Mouse (Mus musculus) Patski (cell line): ENCODE measurements around the gene Sgsm2. TPM values are rescaled to one million over a fixed set of nuclear protein-coding genes. Genes with fewer than 3 reads are reported as not detected.

Experiments
- ATAC-seq: fragments of 100-300 bp; one replicate; pipeline ENCODE4 v1.8.0; 2021
- CTCF ChIA-PET: fragments of 350-600 bp; sonication (Branson Sonifier 250); formaldehyde crosslinking; loops from one replicate; lab custom pipeline; 2022; ENCODE audit warnings: inconsistent platforms; lab: Charles Lee
- POLR2A ChIA-PET: fragments of 350-600 bp; sonication (Branson Sonifier 250); formaldehyde crosslinking; loops from one replicate; lab custom pipeline; 2022; ENCODE audit warnings: antibody characterized with exemption, inconsistent platforms; lab: Charles Lee
- DNase-seq: peaks from one replicate; pipeline ENCODE4 v3.0.0-alpha.2; 2011; ENCODE audit warnings: low read depth, low spot score
- H3K27me3 ChIP-seq: fragments of 371-371 bp; one replicate; pipeline ENCODE4 v1.5.1; 2021
- CTCF ChIP-seq: fragments of 100-300 bp; IDR thresholded peaks from one replicate; pipeline ENCODE4 v1.5.1; 2021
- in situ Hi-C: fragments of 300-500 bp; cut with MboI; formaldehyde crosslinking; loops from 3 replicates; pipeline ENCODE4 v1.11.1; 2018; ENCODE audit warnings: low pct_unique_long_range_greater_than_20kb, mixed read lengths
- polyA plus RNA-seq: library from polyadenylated mRNA; unstranded; gene quantifications from one replicate; pipeline ENCODE4 v1.2.3, GENCODE M21; 2021

The Sgsm2 gene
- polyA plus RNA-seq, 1 experiment from 2014 or later = 27.0 TPM

DNA sequence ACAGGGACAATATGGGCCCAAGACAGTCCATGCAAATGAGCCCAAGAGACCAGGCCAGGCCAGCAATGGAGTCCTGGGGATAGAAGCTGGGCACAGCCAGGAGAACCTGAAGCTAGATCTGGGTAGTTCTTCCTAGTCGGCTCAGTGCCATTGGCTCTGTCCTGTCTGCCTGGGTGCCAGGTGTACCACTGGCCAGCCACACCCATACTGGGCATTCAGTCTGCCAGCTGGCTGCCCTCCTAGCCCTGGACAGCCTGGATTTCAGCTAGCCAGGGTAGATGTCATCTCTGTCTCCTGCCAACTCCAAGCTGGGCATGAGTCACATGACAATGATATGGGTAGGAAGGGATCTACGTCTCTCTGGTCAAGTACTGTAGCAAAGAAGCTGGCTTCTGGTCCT is 29.7 kb downstream of the Sgsm2 start:
- ATAC-seq = no peak
- TF ChIP-seq CTCF = no peak
- H3K27me3 ChIP-seq = no peaks in the 10 kb centered on the region
- ChIA-PET POLR2A (interaction anchor here (1.2 kb wide), 1 partner anchor 30 kb away, joined by 3 read pairs; the partner anchor contains the start of gene Sgsm2), CTCF (interaction anchor here (1.2 to 1.7 kb wide), 3 partner anchors 9 to 46 kb away, joined by 4 read pairs; no protein-coding TSS in a partner anchor)
- no peak for DNase-seq
- in situ Hi-C loops = no loop called here

DNA sequence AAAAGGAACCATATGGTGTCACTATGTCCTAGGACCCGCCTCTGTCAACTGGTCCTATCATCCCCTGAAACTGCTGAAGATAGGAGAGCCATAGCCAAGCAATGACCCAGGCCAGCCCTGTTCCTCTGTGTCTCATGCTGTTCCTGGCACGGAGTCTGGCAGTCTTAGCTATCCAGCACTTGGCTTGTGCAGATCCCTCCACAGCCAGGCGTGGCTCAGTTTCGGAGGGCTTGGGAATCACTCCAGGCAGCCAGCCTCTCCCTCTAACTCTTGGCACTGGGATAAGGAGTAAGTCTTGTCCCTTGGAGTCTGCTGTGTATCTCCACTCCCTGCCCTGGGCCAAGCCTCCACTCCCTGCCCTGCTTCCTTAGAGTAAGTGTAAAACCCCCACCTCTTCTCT is 30.2 kb downstream of the Sgsm2 start:
- DNase-seq (no peak), ATAC-seq (no peak)
- H3K27me3 ChIP-seq = no peaks in the 10 kb centered on the region
- CTCF ChIA-PET = interaction anchor here (1.2 to 1.7 kb wide), 2 partner anchors 8 to 10 kb away, joined by 4 read pairs; no protein-coding TSS in a partner anchor
- POLR2A ChIA-PET = interaction anchor here (0.5 to 0.7 kb wide), 2 partner anchors 29 to 39 kb away, joined by 3 to 4 read pairs; no protein-coding TSS in a partner anchor
- in situ Hi-C loops = no loop called here
- TF ChIP-seq CTCF = no peak

DNA sequence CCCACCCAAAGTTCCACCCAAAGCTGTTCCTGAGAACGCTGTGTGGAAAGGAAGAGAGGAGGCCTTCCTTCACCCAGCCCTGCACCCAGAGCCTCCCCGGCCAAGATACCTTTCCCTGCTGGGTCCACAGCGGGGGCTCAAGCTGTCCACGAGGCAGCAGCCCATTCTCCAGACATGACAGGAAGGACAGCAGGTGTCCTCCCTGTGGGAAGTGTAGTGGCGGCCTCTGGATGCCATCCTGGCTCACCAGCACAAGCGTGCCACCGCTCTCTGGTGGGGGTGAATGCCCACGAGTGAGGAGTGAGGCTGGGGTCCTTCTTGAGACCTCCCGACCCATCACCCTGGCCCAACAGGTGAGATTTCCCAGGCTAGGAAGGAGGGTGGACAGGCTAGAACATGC is 31.6 kb downstream of the Sgsm2 start:
- no peak for TF ChIP-seq CTCF
- DNase-seq (no peak), ATAC-seq (no peak)
- in situ Hi-C loops = no loop called here
- no peaks in the 10 kb centered on the region for H3K27me3 ChIP-seq
- ChIA-PET POLR2A (no interaction called here), CTCF (no interaction called here)

DNA sequence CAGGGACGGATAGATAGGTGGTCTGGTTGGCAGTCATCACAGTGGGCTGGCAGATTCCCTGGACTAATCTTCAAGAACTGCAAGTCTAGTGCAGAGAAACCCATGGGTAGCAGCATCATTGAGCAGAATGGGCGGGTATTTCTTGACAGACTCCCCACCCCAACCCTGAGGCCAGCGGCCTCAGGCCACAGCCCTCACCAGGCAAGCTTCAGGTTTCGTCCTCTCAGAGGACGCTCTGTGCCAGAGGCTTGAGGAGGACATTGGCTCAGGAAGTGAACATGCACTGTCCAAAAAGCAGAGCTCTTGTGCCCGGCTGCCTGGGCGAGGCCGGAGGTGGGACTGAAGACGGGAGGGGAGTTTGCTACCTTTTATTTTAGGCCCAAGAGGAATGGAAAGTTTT is 32.4 kb downstream of the Sgsm2 start:
- ATAC-seq (no peak), DNase-seq (no peak)
- POLR2A ChIA-PET = no interaction called here

DNA sequence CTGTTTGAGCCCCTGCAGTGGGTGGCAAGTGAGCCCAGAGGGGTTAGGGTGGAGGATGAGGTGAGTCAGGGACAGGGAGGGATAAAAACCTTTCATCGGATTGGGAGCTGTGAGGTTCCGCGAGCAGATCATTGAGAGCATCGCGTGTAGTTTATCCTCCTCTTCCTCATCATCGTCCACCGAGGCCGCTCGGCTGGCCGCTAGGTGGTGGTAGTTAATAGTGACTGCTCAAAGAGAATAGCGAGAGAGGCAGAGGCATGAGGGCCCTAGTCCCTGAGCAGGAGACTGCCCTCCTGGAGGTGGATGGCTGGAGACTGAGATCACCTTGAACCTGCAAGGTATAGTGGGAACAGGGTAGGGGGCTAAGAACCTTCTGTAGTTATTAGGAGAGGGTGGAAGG is 33.4 kb downstream of the Sgsm2 start:
- no peak for TF ChIP-seq CTCF
- no peaks in the 10 kb centered on the region for H3K27me3 ChIP-seq
- in situ Hi-C loops = no loop called here
- CTCF ChIA-PET = interaction anchor here (0.7 to 1.8 kb wide), 5 partner anchors 8 to 39 kb away, joined by 3 to 4 read pairs (median 3); no protein-coding TSS in a partner anchor
- POLR2A ChIA-PET = interaction anchor here (0.9 kb wide), 1 partner anchor 62 kb away, joined by 3 read pairs; the partner anchor contains the start of genes Smg6 and Srr
- DNase-seq (no peak), ATAC-seq (no peak)

More for the DNA sequence above, 32.4 kb downstream of the Sgsm2 start:
- in situ Hi-C loops = no loop called here
- TF ChIP-seq CTCF = no peak
- CTCF ChIA-PET = interaction anchor here (1.2 to 1.8 kb wide), 3 partner anchors 10 to 40 kb away, joined by 3 to 4 read pairs (median 3); no protein-coding TSS in a partner anchor
- no peaks in the 10 kb centered on the region for H3K27me3 ChIP-seq

DNA sequence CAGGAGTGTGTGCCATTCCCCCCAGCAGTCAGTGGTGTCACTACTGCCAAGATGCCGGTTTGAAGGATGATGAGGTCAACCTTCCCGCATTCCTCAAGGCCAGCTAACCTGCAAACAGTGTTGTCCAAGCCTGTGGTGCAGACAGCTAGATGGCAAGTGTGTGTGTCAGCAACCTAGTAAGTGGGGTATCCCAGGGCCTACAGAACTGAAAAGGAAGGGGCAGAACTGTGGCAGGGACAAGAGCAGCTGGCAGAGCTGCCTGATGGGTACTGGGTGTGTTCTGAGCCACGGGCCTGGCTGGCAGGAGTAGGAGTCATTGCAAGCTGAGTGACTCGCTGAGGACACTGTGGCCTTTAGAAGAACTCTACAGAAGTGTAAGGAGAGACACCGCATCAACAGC is 34.7 kb downstream of the Sgsm2 start:
- CTCF ChIA-PET = interaction anchor here (1.2 to 1.7 kb wide), 5 partner anchors 9 to 68 kb away, joined by 3 to 7 read pairs (median 3); no protein-coding TSS in a partner anchor
- peak; percentile 84 for ATAC-seq
- in situ Hi-C loops = no loop called here
- POLR2A ChIA-PET = interaction anchor here (1.2 to 1.3 kb wide), 2 partner anchors 13 to 35 kb away, joined by 3 to 4 read pairs; partner anchors contain the start of gene Sgsm2
- no peak for TF ChIP-seq CTCF
- no peaks in the 10 kb centered on the region for H3K27me3 ChIP-seq
- no peak for DNase-seq

DNA sequence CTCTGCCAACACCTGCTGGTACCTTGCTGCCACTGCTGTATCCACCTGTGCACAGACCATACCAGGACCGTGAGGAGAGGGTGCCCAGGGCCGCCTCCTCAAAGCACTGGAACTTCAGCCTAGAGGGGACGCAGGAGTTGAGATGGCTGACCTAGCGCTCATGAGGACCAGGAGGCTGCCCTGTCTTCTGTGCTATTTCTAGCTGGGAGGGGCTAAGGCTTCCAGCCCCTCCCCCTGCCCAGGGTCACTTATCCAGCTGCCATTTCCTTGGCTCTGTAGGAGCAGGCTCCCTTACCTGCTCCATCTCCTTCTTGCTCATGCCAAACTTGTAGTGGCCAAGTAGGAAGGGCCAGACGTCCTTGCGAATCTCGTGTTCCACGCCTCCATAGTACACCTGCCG is 39.1 kb downstream of the Sgsm2 start:
- ChIA-PET CTCF (interaction anchor here (1.5 kb wide), 1 partner anchor 10 kb away, joined by 4 read pairs; no protein-coding TSS in a partner anchor), POLR2A (interaction anchor here (1.8 kb wide), 1 partner anchor 39 kb away, joined by 4 read pairs; the partner anchor contains the start of gene Sgsm2)
- DNase-seq (no peak), ATAC-seq (no peak)
- no peaks in the 10 kb centered on the region for H3K27me3 ChIP-seq
- no peak for TF ChIP-seq CTCF
- in situ Hi-C loops = no loop called here

DNA sequence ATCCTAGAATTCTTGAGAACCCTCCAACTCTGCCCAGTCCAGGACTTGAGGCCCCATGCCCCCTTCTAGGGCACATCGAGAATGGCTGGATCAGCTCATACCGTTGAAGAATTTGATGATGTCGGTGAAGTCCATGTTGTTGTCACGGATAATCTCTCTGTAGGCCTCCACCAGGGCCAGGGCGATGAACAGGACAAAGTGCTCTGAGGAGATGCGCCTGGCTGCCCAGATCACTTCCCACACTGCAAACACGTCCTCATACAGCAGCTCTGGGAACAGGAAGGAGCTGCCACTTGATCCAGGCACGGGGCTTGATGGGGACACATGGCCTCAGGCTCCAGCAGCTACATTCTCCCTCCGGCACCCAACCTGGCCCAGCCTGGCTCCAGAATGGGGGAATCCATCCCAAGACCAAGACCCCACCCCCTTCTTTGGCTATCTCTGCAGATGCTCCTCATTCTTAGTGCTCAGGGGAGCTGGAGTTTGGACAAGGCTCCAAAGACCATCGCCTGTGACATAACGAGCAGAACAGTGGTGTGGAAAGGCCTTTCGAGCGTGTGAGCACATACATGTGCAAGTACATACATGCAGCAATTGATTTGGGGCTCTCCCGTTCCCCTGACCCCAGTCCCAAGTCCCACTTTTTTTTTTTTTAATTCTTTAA is 45.7 kb downstream of the Sgsm2 start:
- in situ Hi-C loops = no loop called here
- DNase-seq (no peak), ATAC-seq (no peak)
- no peaks in the 10 kb centered on the region for H3K27me3 ChIP-seq
- no peak for TF ChIP-seq CTCF
- ChIA-PET CTCF (interaction anchor here (1.0 to 1.7 kb wide), 4 partner anchors 17 to 45 kb away, joined by 3 to 5 read pairs (median 4); no protein-coding TSS in a partner anchor), POLR2A (interaction anchor here (0.6 to 1.6 kb wide), 2 partner anchors 10 to 30 kb away, joined by 3 to 4 read pairs; no protein-coding TSS in a partner anchor)

DNA sequence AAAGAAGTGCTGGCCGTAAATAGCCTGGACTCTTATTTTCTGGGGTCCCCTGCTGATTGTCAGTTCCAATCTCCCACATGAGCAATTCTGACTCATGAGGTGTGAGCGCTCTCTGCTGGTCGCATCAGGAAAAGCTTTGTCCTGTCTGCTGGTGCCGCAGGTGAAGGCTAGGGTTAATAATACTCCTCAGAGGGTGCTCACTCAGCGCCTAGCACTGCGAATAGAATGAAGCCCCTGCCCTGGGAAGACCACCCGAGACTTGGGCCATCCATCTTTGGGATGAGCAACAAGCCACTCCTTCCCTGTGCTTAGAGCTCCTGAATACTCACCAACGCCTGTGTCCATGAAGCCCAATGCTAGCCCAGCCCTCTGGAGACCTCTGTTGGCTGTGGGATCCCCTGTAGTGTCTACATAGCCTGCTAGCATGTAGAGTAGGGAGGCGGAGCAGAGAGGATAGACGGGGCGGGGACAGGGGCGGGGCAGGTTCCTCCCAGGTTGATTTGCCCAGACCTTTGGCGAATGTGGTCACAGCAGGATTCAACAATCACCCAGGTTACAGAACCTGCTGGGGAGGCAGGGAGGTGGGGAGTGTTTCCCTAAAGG is 48.8 kb downstream of the Sgsm2 start:
- TF ChIP-seq CTCF = no peak
- POLR2A ChIA-PET = interaction anchor here (0.6 to 2.2 kb wide), 7 partner anchors 9 to 169 kb away, joined by 3 to 4 read pairs (median 3); no protein-coding TSS in a partner anchor
- peak; percentile 52 for ATAC-seq
- no peaks in the 10 kb centered on the region for H3K27me3 ChIP-seq
- CTCF ChIA-PET = interaction anchor here (0.7 to 2.6 kb wide), 11 partner anchors 9 to 214 kb away, joined by 3 to 19 read pairs (median 4); no protein-coding TSS in a partner anchor
- in situ Hi-C loops = no loop called here
- DNase-seq = no peak

DNA sequence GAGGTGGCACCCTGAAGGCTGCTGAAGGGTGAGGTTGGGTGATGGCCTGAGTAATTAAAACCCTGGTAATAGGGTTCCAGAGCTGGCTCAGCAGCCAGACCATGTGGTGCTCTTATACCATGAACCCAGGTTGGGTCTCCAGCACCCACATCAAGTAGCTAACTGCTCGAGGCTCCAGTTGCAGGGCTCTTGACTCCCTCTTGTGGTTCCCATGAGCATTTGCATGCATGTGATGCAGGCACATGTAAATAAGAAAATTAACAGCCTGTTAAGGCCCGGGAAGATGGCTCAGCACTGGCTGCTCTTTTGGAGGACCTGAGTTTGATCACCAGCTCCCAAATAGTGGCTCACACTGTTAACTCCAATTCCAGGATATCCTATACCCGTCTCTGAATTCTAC is 51.1 kb downstream of the Sgsm2 start:
- ATAC-seq (no peak), DNase-seq (no peak)
- in situ Hi-C loops = no loop called here
- no peaks in the 10 kb centered on the region for H3K27me3 ChIP-seq
- no peak for TF ChIP-seq CTCF
- CTCF ChIA-PET = no interaction called here
- POLR2A ChIA-PET = no interaction called here
